Mouse (Mus musculus) MN1 (cell line): Measurements from ENCODE around the gene Cryzl2.
A peak's percentile ranks its signal among the peaks of the same experiment; 100 is the strongest.

Source experiments
- DNase-seq: peaks from one replicate; pipeline ENCODE4 v3.0.0-alpha.2; 2016; ENCODE audit warnings: low spot score

Cryzl2 gene

GRCm38 (mm10) chr1:157532826-157533460, 74.6 kb downstream of the Cryzl2 start:
- DNase-seq = no peak

GRCm38 (mm10) chr1:157535571-157535970, 77.2 kb downstream of the Cryzl2 start:
- DNase-seq = no peak

- peak; percentile 79 for DNase-seq
These were observed 78.1 kb downstream of the Cryzl2 start for GRCm38 (mm10) chr1:157536471-157536870.

- DNase-seq = peak; percentile 40
These were observed 79.3 kb downstream of the Cryzl2 start for GRCm38 (mm10) chr1:157537636-157538035.
